Mouse (Mus musculus): ENCODE results near the gene Pde11a. TPM values are rescaled to one million over a fixed set of nuclear protein-coding genes. Genes with fewer than 3 reads are reported as not detected.

Gene Pde11a
- polyA plus RNA-seq, 1 experiment from 2014 or later: 0.36 TPM

DNA sequence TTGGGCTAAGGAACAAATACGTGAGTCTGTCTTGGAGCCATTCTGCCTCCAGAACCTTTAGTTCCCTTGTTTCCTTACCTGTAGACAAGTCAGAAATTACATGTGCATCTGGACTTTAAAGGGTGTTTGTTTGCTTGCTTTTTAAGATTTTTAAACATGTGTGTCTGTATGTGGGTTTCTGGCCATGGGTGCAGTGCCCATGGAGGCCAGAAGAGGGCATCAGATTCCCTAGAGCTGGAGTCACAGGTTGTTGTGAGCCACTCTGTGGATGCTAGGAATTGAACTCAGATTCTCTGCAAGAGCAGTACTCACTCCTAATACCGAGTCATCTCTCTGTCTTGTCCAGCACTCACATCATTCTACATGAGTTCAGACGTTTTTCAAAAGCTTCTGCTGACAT lies 53.4 kb downstream of the Pde11a start:
- Histone ChIP-seq H3K4me2 (replicated peaks; ENCODE audit: low read depth, low read length) (no peak overlapping the region), H3K9me3 (ENCODE audit: control insufficient read depth, low read length) (no peaks in the 10 kb centered on the region), H3K4me3 (ENCODE audit: low read depth, low read length) (no peak overlapping the region), H3K27me3 (ENCODE audit: control insufficient read depth, insufficient read depth, low read length) (no peaks in the 10 kb centered on the region), H3K9ac (ENCODE audit: low read depth, low read length) (no peak overlapping the region), H3K36me3 (ENCODE audit: control insufficient read depth, insufficient read depth, low read length) (no peaks in the 10 kb centered on the region), H3K27ac (ENCODE audit: low read depth, low read length) (no peak overlapping the region), H3K4me1 (replicated peaks; ENCODE audit: control insufficient read depth, insufficient read depth, low read length) (no peaks in the 10 kb centered on the region)
- no peak for ATAC-seq (ENCODE audit: low FRiP score)
- no peak for DNase-seq (ENCODE audit: low spot score)
- WGBS: 92% methylated on average over 3 of the region's 3 CpGs

GRCm38 (mm10) chr2:76283378-76284132 lies 55.0 kb downstream of the Pde11a start:
- 93% methylated on average over 6 of the region's 6 CpGs for WGBS
- no peaks in the 10 kb centered on the region for H3K4me1 ChIP-seq (replicated peaks; ENCODE audit: control insufficient read depth, insufficient read depth, low read length)
- no peaks in the 10 kb centered on the region for H3K9me3 ChIP-seq (ENCODE audit: control insufficient read depth, low read length)
- H3K27ac ChIP-seq (ENCODE audit: low read depth, low read length): no peak overlapping the region
- H3K27me3 ChIP-seq (ENCODE audit: control insufficient read depth, insufficient read depth, low read length): no peaks in the 10 kb centered on the region
- DNase-seq (ENCODE audit: low spot score) (no peak), ATAC-seq (ENCODE audit: low FRiP score) (no peak)
- H3K4me2 ChIP-seq (replicated peaks; ENCODE audit: low read depth, low read length): no peak overlapping the region
- H3K36me3 ChIP-seq (ENCODE audit: control insufficient read depth, insufficient read depth, low read length): no peaks in the 10 kb centered on the region
- H3K4me3 ChIP-seq (ENCODE audit: low read depth, low read length): no peak overlapping the region
- H3K9ac ChIP-seq (ENCODE audit: low read depth, low read length): no peak overlapping the region

DNA sequence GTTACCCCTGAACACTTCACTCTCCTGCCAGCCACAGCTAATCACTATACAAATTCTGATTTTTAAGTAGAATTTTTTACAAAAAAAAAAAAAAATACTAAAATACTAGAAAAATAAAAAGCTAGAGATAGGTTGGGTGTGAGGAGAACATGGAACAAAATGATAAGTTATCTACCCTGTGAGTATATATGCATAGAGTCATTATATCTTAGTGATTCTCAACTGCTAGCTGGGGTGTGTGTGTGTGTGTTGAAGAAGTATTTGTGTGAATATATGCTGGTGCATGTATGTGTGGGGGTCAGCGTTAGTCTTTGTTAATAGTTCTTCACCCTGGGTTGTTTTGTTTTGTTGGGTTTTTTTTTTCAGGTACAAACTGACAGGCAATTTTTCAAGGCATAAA lies 69.1 kb downstream of the Pde11a start:
- no peak overlapping the region for H3K27ac ChIP-seq (ENCODE audit: low read depth, low read length)
- DNase-seq (ENCODE audit: low spot score) (no peak), ATAC-seq (ENCODE audit: low FRiP score) (no peak)
- no peaks in the 10 kb centered on the region for H3K9me3 ChIP-seq (ENCODE audit: control insufficient read depth, low read length)
- no peaks in the 10 kb centered on the region for H3K36me3 ChIP-seq (ENCODE audit: control insufficient read depth, insufficient read depth, low read length)
- no peak overlapping the region for H3K4me2 ChIP-seq (replicated peaks; ENCODE audit: low read depth, low read length)
- H3K27me3 ChIP-seq (ENCODE audit: control insufficient read depth, insufficient read depth, low read length): no peaks in the 10 kb centered on the region
- no peaks in the 10 kb centered on the region for H3K4me1 ChIP-seq (replicated peaks; ENCODE audit: control insufficient read depth, insufficient read depth, low read length)
- no peak overlapping the region for H3K9ac ChIP-seq (ENCODE audit: low read depth, low read length)
- no peak overlapping the region for H3K4me3 ChIP-seq (ENCODE audit: low read depth, low read length)
- 80% methylated on average over 1 of the region's 1 CpGs for WGBS

DNA sequence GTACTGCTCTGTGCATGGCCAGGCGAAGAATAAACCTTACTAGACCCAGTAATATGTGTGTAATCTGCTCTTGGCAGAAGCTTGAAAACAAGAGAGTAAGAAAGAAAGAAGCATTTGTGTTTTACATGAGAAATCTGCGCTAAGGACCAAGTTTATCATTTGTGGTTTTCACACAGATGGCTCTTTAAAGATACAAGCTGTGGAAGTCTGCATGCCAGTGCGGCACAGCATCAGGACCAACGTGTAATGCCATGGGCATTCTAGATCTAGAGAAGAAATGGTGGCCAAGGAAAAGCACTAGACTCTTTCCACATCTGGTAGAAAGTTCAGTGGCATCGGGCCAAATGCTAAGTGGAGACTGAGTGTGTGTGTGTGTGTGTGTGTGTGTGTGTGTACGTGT lies 71.2 kb downstream of the Pde11a start:
- H3K4me2 ChIP-seq (replicated peaks; ENCODE audit: low read depth, low read length): no peak overlapping the region
- H3K36me3 ChIP-seq (ENCODE audit: control insufficient read depth, insufficient read depth, low read length): no peaks in the 10 kb centered on the region
- H3K4me3 ChIP-seq (ENCODE audit: low read depth, low read length): no peak overlapping the region
- no peaks in the 10 kb centered on the region for H3K27me3 ChIP-seq (ENCODE audit: control insufficient read depth, insufficient read depth, low read length)
- H3K4me1 ChIP-seq (replicated peaks; ENCODE audit: control insufficient read depth, insufficient read depth, low read length): no peaks in the 10 kb centered on the region
- ATAC-seq (ENCODE audit: low FRiP score) (no peak), DNase-seq (ENCODE audit: low spot score) (no peak)
- no peaks in the 10 kb centered on the region for H3K9me3 ChIP-seq (ENCODE audit: control insufficient read depth, low read length)
- H3K9ac ChIP-seq (ENCODE audit: low read depth, low read length): no peak overlapping the region
- 94% methylated on average over 6 of the region's 6 CpGs for WGBS
- no peak overlapping the region for H3K27ac ChIP-seq (ENCODE audit: low read depth, low read length)

DNA sequence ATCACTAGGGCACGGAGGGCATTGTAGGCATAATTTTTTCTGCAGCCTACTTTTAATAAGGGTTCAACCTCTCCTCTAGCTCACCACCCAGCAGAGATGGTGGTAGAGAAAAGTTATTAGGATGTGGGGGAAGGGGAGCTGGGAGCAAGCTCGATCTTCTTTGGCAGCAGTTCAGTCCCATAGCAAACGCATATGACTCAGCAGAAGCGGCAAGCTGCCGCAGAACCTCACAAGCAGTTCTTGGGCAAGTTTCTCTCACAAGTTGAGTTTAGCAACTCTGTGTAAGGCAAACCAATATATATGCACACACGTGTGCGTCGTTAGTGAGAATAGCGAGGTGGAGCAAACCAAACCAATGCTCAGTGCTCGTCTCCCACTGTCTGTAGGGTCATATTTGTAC lies 72.0 kb downstream of the Pde11a start:
- H3K9ac ChIP-seq (ENCODE audit: low read depth, low read length): no peak overlapping the region
- H3K4me1 ChIP-seq (replicated peaks; ENCODE audit: control insufficient read depth, insufficient read depth, low read length): no peaks in the 10 kb centered on the region
- 90% methylated on average over 10 of the region's 10 CpGs for WGBS
- no peak for ATAC-seq (ENCODE audit: low FRiP score)
- H3K36me3 ChIP-seq (ENCODE audit: control insufficient read depth, insufficient read depth, low read length): no peaks in the 10 kb centered on the region
- no peak overlapping the region for H3K4me3 ChIP-seq (ENCODE audit: low read depth, low read length)
- DNase-seq (ENCODE audit: low spot score): no peak
- no peak overlapping the region for H3K4me2 ChIP-seq (replicated peaks; ENCODE audit: low read depth, low read length)
- no peaks in the 10 kb centered on the region for H3K9me3 ChIP-seq (ENCODE audit: control insufficient read depth, low read length)
- no peak overlapping the region for H3K27ac ChIP-seq (ENCODE audit: low read depth, low read length)
- H3K27me3 ChIP-seq (ENCODE audit: control insufficient read depth, insufficient read depth, low read length): no peaks in the 10 kb centered on the region

DNA sequence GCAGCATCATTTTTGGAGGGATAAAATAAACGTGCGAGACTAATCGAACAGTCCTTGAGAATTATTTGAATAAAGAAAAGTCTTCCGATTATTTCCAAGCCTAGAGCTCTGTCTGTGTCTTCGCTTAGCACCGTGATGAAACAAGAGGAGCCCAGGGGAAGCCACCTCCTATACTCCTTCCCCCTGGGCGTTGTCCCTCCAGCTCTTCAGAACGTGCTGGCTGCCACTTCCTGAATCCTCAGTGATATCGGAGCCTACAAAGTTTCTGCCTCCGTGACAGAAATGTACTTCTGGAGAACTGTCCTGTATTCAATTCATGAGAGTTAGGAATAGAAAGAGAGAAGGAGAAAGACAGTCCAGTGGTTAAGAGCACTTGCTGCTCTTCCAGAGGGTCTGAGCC lies 74.3 kb downstream of the Pde11a start:
- WGBS: 78% methylated on average over 10 of the region's 10 CpGs
- Histone ChIP-seq H3K27me3 (ENCODE audit: control insufficient read depth, insufficient read depth, low read length) (no peaks in the 10 kb centered on the region), H3K4me1 (replicated peaks; ENCODE audit: control insufficient read depth, insufficient read depth, low read length) (no peaks in the 10 kb centered on the region), H3K27ac (ENCODE audit: low read depth, low read length) (no peak overlapping the region), H3K9ac (ENCODE audit: low read depth, low read length) (no peak overlapping the region), H3K4me2 (replicated peaks; ENCODE audit: low read depth, low read length) (no peak overlapping the region), H3K9me3 (ENCODE audit: control insufficient read depth, low read length) (no peaks in the 10 kb centered on the region), H3K4me3 (ENCODE audit: low read depth, low read length) (no peak overlapping the region), H3K36me3 (ENCODE audit: control insufficient read depth, insufficient read depth, low read length) (no peaks in the 10 kb centered on the region)
- no peak for DNase-seq (ENCODE audit: low spot score)
- ATAC-seq (ENCODE audit: low FRiP score): no peak

DNA sequence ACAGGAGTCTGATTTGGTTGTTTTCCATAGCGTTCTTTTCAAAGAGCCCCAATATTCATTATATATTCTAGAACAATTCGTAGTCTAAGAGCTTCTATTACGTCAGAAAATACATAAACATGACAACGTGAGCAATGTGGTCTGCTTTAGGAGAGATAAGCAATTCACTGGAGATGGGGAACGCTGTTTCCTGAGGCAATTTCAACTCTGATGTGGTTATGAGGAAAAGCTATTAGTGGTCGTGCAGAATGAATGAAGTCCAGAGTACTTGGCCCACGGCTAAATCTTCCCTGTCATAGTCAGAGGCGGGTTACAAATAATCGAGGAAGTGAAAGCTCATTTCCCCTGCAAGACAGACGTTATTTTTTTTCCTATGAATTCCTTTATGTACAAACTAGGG lies 75.9 kb downstream of the Pde11a start:
- DNase-seq (ENCODE audit: low spot score): no peak
- no peaks in the 10 kb centered on the region for H3K9me3 ChIP-seq (ENCODE audit: control insufficient read depth, low read length)
- H3K27me3 ChIP-seq (ENCODE audit: control insufficient read depth, insufficient read depth, low read length): no peaks in the 10 kb centered on the region
- WGBS: 88% methylated on average over 10 of the region's 10 CpGs
- H3K9ac ChIP-seq (ENCODE audit: low read depth, low read length): no peak overlapping the region
- H3K36me3 ChIP-seq (ENCODE audit: control insufficient read depth, insufficient read depth, low read length): no peaks in the 10 kb centered on the region
- no peak overlapping the region for H3K27ac ChIP-seq (ENCODE audit: low read depth, low read length)
- no peaks in the 10 kb centered on the region for H3K4me1 ChIP-seq (replicated peaks; ENCODE audit: control insufficient read depth, insufficient read depth, low read length)
- H3K4me3 ChIP-seq (ENCODE audit: low read depth, low read length): no peak overlapping the region
- ATAC-seq (ENCODE audit: low FRiP score): no peak
- H3K4me2 ChIP-seq (replicated peaks; ENCODE audit: low read depth, low read length): no peak overlapping the region

DNA sequence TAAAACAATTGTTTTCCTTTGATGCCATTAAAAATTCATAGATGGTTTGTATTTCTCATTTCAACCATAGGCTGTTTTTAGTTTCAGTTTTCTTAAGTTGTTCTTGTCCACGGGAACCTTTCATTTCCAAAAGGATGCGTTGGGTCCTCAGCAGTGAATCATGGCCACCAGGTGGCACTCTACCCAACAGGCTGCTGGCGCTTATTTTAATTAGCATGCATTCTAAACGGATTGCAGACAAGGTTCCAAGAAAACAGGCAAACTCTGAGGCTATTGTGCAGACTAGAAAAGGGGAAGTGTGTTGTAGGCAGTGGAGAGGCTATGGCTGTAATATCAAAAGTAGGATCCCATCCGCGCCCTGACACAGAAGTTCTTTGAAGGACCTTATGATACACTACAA lies 83.7 kb downstream of the Pde11a start:
- Histone ChIP-seq H3K9me3 (ENCODE audit: control insufficient read depth, low read length) (no peaks in the 10 kb centered on the region), H3K9ac (ENCODE audit: low read depth, low read length) (no peak overlapping the region), H3K4me1 (replicated peaks; ENCODE audit: control insufficient read depth, insufficient read depth, low read length) (no peaks in the 10 kb centered on the region), H3K27ac (ENCODE audit: low read depth, low read length) (no peak overlapping the region), H3K4me2 (replicated peaks; ENCODE audit: low read depth, low read length) (no peak overlapping the region), H3K36me3 (ENCODE audit: control insufficient read depth, insufficient read depth, low read length) (no peaks in the 10 kb centered on the region), H3K27me3 (ENCODE audit: control insufficient read depth, insufficient read depth, low read length) (no peaks in the 10 kb centered on the region), H3K4me3 (ENCODE audit: low read depth, low read length) (no peak overlapping the region)
- DNase-seq (ENCODE audit: low spot score): peak; percentile 72
- WGBS: 46% methylated on average over 6 of the region's 6 CpGs
- ATAC-seq (ENCODE audit: low FRiP score): no peak

DNA sequence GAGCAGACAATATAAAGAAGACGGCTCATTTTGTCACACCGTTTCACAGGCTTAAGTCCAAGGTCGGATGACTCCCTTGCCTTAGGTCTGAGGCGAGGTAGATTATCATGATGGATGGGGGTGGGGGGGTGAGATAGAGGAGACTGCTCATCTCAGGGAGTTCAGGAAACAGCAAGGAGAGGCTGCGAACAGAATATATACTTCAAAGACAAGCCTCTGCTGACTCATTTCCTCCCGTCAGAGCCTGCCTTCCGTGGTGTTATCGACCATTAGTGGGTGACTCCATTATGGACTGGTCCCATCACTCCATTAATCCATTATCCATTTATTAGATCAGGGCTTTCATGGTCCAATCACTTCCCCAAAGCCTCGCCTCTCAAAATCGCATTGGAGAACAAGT lies 87.2 kb downstream of the Pde11a start:
- no peaks in the 10 kb centered on the region for H3K27me3 ChIP-seq (ENCODE audit: control insufficient read depth, insufficient read depth, low read length)
- H3K9me3 ChIP-seq (ENCODE audit: control insufficient read depth, low read length): no peaks in the 10 kb centered on the region
- no peak overlapping the region for H3K4me3 ChIP-seq (ENCODE audit: low read depth, low read length)
- H3K27ac ChIP-seq (ENCODE audit: low read depth, low read length): no peak overlapping the region
- 82% methylated on average over 10 of the region's 10 CpGs for WGBS
- no peak for ATAC-seq (ENCODE audit: low FRiP score)
- H3K36me3 ChIP-seq (ENCODE audit: control insufficient read depth, insufficient read depth, low read length): no peaks in the 10 kb centered on the region
- DNase-seq (ENCODE audit: low spot score): no peak
- H3K4me1 ChIP-seq (replicated peaks; ENCODE audit: control insufficient read depth, insufficient read depth, low read length): no peaks in the 10 kb centered on the region
- H3K4me2 ChIP-seq (replicated peaks; ENCODE audit: low read depth, low read length): no peak overlapping the region
- H3K9ac ChIP-seq (ENCODE audit: low read depth, low read length): no peak overlapping the region

Data from hindbrain, embryonic 11.5 days (tissue).